Mouse (Mus musculus) heart, adult 9 months (tissue): ENCODE measurements around the gene Prkd1.
A peak's percentile ranks its signal among the peaks of the same experiment; 100 is the strongest.

Source experiments
- DNase-seq, 2 experiments: peaks; one replicate each; pipeline ENCODE4 v3.0.0; 2022; ENCODE audit warnings: low spot score in 2 of 2

Prkd1 gene

GRCm38 (mm10) chr12:50558231-50558630 is 90.7 kb downstream of the Prkd1 start:
- DNase-seq = no peak

DNA sequence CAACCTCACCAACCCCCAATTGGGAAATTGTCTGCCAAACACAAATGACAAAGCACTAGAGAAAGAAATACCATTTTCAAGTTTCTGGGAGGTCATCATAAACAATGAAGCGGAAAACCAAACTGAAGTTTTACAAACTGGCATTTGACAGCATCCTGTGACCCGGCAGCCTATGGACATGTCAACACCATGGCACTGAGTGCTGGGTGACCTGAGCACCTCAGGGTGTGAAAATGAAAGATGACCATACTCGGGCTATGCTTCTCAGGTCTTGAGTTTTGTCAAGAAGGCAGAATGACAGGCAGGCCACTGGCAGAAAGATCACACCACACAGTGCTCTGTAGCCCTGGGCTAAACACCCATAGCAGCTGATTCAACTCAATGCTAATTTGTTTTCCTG is 94.7 kb downstream of the Prkd1 start:
- no peak for DNase-seq

- DNase-seq = peak in 1 of 2 experiments; percentile 46
Measured at GRCm38 (mm10) chr12:50549860-50550555, 98.9 kb downstream of the Prkd1 start.

DNA sequence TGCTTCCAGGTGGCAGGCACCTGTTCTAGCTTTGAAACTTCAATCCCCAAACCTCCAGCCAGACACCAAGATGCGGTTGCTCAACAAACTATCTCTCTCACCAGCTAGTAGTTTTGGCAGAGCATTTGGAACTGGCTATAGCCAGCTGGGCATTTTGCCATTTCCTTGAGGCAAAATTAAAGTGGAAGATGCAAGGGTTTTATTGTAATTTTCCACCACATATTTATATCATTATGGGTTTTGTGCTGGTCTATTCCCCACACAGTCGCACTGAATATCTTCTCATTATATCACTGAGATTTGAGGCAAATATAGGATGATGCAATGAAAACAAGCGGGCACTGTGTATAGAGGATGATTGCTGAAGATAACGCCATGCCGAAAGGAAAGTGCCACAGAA is 102.5 kb downstream of the Prkd1 start:
- DNase-seq = peak in 1 of 2 experiments; percentile 31

DNA sequence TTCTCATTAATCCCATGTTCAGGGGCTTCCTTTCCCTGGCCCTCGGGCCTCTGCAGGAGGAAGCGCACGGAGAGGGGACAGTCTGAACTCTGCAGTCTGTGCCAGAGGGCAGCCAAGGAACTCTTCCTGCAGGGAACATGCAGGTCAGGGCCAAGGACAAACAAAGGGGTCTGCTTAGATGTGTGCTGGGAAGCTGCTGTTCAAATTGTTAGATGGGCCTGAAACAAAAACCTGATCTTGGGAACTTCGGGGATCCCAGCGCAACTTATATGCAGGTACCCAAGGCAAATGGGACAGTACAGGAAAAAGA is 103.3 kb downstream of the Prkd1 start:
- DNase-seq = peak in 1 of 2 experiments; percentile 13

DNA sequence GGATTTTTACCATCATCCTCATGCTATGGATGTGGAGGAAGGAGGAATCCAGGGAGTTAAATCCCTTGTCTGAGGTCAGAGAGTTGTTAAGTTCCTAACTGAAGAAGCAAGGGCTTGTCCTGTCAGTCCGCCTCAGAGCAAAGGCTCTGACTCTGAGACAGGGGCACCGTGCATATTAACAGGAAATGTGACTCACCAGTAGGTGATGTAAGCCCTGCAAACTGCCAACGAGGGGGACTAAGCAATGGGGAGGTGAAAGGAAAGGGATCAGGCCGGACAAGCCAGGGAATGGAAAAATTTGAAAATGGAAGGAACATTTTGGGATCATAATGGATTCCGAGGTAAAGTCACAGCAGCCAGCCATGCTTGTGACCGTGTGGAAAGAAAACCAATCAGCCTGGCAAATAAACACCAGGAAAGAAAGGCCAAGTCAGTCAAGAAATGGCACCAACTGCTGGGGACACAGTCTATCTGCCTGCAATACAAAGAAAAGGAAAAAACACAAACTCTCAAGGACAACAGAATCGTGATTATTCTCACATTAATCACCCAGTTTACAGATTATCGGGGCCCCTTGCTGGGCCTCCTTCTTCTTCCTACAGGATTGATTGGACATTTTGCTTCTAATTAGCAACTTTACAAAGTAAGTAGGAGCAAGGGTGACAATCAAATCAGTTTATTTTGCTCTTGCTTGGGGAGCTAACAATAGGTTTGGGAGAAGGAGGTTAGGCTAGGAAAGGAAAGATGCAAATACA is 103.9 kb downstream of the Prkd1 start:
- peak; percentile 47 to 68 for DNase-seq

GRCm38 (mm10) chr12:50540793-50541192 is 108.1 kb downstream of the Prkd1 start:
- DNase-seq = no peak

GRCm38 (mm10) chr12:50538296-50538965 is 110.5 kb downstream of the Prkd1 start:
- no peak for DNase-seq

DNA sequence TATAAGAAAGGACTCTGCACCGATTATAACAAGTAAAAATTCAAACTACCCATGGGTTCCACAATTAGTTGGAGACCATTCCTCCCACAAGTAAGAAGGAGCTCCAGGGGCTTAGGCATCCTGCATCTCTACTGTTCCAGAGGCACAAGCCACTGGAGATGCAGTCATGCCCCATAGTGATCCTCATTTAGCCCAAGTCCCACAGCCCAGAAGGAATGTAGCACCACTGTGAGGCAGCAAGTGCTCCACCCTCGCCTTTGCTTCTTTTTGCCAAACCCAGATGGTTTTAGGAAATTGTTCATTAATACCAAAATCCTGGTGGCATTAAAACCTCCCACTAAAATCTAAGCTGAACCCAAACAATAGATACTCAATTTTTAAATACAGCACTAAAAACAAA is 111.1 kb downstream of the Prkd1 start:
- DNase-seq = no peak

- DNase-seq = no peak
Measured at GRCm38 (mm10) chr12:50537006-50537405, 111.9 kb downstream of the Prkd1 start.

- peak in 1 of 2 experiments; percentile 25 for DNase-seq
Measured at GRCm38 (mm10) chr12:50528633-50529032, 120.3 kb downstream of the Prkd1 start.

GRCm38 (mm10) chr12:50524061-50524460 is 124.8 kb downstream of the Prkd1 start:
- DNase-seq = no peak

GRCm38 (mm10) chr12:50514526-50514925 is 134.4 kb downstream of the Prkd1 start:
- no peak for DNase-seq

DNA sequence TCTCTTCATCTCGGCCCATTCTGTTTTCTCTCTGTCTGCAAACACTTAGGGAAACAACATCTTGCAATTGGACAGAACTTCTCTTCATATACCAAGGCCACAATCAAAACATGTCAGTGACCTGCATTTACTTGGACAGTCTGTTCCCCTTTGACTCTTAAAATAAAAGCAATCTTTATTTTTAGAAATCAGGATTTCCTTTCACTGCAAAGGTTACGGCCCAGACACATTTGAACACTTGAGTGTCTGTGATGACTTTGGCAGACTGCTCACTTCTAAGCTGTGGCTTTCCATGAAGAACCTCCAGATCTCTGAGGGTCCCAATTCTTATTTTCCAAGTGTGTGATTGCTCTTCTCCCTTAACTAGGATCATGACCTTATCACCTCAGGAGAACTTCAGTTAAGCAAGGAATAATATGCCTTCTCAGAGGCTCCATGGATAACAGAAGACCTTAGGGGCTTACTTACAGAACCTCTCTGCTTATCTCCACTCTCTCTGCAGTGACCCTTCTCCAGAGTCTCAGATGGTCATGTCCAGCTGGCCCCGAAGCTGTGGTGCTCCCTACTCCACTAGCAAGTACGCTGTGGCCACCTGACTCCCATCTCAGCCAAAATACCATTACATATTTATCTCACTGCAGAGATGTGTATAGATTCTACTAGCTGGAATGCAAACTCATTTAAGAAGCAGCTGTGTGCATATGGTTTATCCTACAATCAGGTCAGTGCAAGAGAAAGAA is 137.2 kb downstream of the Prkd1 start:
- peak; percentile 50 to 58 for DNase-seq

- DNase-seq = peak in 1 of 2 experiments; percentile 9
Measured at GRCm38 (mm10) chr12:50508762-50509161, 140.1 kb downstream of the Prkd1 start.

GRCm38 (mm10) chr12:50499796-50500504 is 148.9 kb downstream of the Prkd1 start:
- DNase-seq = no peak

DNA sequence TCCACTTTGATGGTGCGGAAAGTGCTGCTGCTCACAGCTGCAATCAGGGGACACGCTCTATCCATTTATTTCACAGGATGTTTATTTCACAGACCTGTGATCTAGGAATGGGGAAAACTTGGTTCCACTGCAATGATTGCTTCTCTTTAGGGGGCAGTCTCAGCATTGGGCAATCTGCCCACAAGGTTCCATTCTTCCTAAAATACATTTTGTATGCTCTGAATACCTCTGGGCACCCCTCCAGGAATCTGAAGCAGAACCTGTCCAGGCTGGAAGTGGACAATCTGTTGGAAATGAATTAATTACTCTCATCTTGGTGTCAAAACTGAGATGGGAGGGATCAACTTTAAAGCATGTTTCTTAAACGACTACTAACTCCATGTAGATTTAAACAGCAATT is 152.9 kb downstream of the Prkd1 start:
- DNase-seq = no peak

DNA sequence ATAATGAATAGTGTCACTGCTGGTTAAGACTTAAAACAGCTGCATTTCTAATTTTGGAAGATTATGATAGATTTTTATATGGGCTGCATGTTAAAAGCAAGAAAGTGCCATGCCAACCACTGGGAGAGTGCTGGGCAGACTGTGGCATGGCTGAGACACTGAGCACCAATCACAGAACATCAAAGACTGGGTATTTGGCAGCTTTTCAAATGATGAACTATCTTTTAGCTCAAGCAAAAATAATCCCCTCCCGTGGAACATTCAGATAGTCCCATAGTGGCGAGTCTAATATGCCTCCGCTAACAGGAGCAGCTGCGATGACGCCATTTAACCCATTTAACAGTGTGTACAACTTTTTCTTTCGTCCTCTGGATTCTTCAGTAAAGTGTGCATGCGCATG is 169.1 kb downstream of the Prkd1 start:
- no peak for DNase-seq

DNA sequence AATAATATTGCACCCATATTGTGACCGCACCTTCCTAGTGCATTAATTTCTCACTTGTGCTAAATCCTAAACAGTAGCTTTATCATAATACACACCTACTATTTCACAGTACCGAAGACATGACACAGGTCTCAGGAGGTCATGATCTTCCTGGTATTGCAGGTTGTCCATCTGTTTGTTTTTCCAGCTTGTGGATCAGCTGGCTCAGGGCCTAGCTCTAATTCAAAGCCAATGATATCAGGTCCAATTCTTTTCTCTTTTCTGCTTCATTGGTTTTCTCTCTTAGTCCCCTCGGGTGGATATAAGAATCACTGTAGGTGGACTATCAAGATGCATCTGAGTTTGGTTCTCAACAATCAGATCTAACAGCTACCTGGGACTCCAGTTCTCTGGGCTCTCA is 191.7 kb downstream of the Prkd1 start:
- DNase-seq = no peak

DNA sequence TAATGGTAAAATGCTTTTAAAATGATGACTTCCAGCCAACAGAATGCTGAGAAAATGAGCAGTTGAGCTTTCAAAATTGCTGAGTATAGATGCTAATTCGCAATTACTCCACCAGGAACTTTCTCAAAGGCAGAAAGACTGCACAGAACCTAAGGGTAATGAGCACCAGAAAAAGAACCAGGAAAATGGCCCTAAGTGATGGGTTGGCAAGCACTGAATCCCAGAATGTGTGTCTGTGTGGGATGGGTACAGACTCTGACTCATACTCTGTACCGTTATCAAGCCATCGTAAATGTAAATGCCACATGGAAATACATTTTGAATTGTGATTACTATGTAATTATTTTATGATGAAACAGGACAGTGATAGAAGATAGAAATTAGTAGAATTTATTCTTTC is 197.1 kb downstream of the Prkd1 start:
- no peak for DNase-seq

DNA sequence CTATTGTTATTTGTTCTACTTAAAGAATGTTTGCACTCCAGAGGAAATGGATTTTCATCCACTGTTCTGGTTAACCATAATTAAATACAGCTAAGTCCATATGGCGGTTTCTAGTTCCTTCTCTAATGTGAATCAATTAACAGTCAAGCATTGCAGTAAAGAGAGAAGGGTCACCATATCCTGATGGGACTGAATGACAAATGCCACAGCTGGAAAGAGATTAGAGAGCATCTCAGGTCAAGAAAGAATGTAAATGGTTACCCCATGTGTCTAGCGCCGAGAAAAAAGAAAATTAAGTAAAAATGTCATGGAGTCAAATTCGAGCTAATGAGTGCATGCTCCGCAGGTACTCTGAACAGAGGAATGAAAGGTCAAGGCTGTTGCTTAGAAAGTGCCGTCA is 212.2 kb downstream of the Prkd1 start:
- DNase-seq = no peak
